Mouse (Mus musculus) lung, postnatal 10 days (tissue): Measurements from ENCODE around the gene Slc46a1.
A peak's percentile ranks its signal among the peaks of the same experiment; 100 is the strongest.

ENCODE experiments used
- DNase-seq: peaks from one replicate; pipeline ENCODE4 v3.0.0; 2021

Gene Slc46a1

GRCm38 (mm10) chr11:78465568-78466180, at the start of gene Slc46a1:
Gene Slc46a1 (plus strand): TSS chr11:78465697.
- DNase-seq, result peak; percentile 91

GRCm38 (mm10) chr11:78416854-78417253, 48.6 kb upstream of the Slc46a1 start:
- no peak for DNase-seq

GRCm38 (mm10) chr11:78420263-78420889, 45.1 kb upstream of the Slc46a1 start:
- DNase-seq, result no peak

GRCm38 (mm10) chr11:78421201-78422009, 44.1 kb upstream of the Slc46a1 start:
- DNase-seq, result no peak

- no peak for DNase-seq
Measured at GRCm38 (mm10) chr11:78422055-78422819, 43.3 kb upstream of the Slc46a1 start, which contains the start of gene Slc13a2. Gene Slc13a2 (minus strand): TSS chr11:78422217.

GRCm38 (mm10) chr11:78424352-78424751, 41.1 kb upstream of the Slc46a1 start:
- peak; percentile 63 for DNase-seq

- no peak for DNase-seq
Measured at GRCm38 (mm10) chr11:78425572-78425971, 39.9 kb upstream of the Slc46a1 start.

GRCm38 (mm10) chr11:78427655-78428054, 37.8 kb upstream of the Slc46a1 start:
- no peak for DNase-seq

- DNase-seq, result no peak
Measured at GRCm38 (mm10) chr11:78428309-78428708, 37.2 kb upstream of the Slc46a1 start.

- no peak for DNase-seq
Measured at GRCm38 (mm10) chr11:78430195-78430878, 35.2 kb upstream of the Slc46a1 start.

GRCm38 (mm10) chr11:78431176-78431575, 34.3 kb upstream of the Slc46a1 start:
- no peak for DNase-seq

- no peak for DNase-seq
Measured at GRCm38 (mm10) chr11:78434052-78434451, 31.4 kb upstream of the Slc46a1 start.

GRCm38 (mm10) chr11:78435776-78436349, 29.6 kb upstream of the Slc46a1 start:
- DNase-seq, result peak; percentile 72

- no peak for DNase-seq
Measured at GRCm38 (mm10) chr11:78437182-78437581, 28.3 kb upstream of the Slc46a1 start.

GRCm38 (mm10) chr11:78438399-78438930, 27.0 kb upstream of the Slc46a1 start:
- no peak for DNase-seq

- no peak for DNase-seq
Measured at GRCm38 (mm10) chr11:78443115-78443514, 22.4 kb upstream of the Slc46a1 start.

GRCm38 (mm10) chr11:78447168-78447567, 18.3 kb upstream of the Slc46a1 start:
- DNase-seq, result no peak

- DNase-seq, result no peak
Measured at GRCm38 (mm10) chr11:78448242-78448641, 17.3 kb upstream of the Slc46a1 start.

- DNase-seq, result no peak
Measured at GRCm38 (mm10) chr11:78450337-78450736, 15.2 kb upstream of the Slc46a1 start.

GRCm38 (mm10) chr11:78453675-78454074, 11.8 kb upstream of the Slc46a1 start:
- DNase-seq, result peak; percentile 81

- DNase-seq, result no peak
Measured at GRCm38 (mm10) chr11:78454276-78454675, 11.2 kb upstream of the Slc46a1 start.

GRCm38 (mm10) chr11:78455308-78455707, 10.2 kb upstream of the Slc46a1 start:
- DNase-seq, result peak; percentile 67
